Mouse (Mus musculus) MEL (cell line): ENCODE results near the gene Pxk. TPM values are rescaled to one million over a fixed set of nuclear protein-coding genes. Genes with fewer than 3 reads are reported as not detected.
A peak's percentile ranks its signal among the peaks of the same experiment; 100 is the strongest.

Experiments
- DNase-seq: peaks from one replicate; pipeline ENCODE4 v3.0.0; 2011; ENCODE audit warnings: low read depth, low spot score
- H3K27ac ChIP-seq: 2 replicates; pipeline ENCODE4 v1.5.1; 2012; ENCODE audit warnings: low read depth, mild to moderate bottlenecking, control low read depth, low read length, moderate library complexity; ENCODE audit not compliant: control insufficient read depth
- H3K27me3 ChIP-seq, 2 experiments: fragments of 150-350 bp in 1 of 2; sonication (generic) in 1 of 2; 2 replicates each; pipeline ENCODE4 v1.6.1; 2012; ENCODE audit warnings: low read length in 2 of 2, mild to moderate bottlenecking in 2 of 2, improper control_type of control experiment in 1 of 2, moderate library complexity in 1 of 2; ENCODE audit not compliant: insufficient read depth in 2 of 2, control insufficient read depth in 1 of 2
- H3K36me3 ChIP-seq, 2 experiments: 2 replicates each; pipeline ENCODE4 v1.6.1; 2012 to 2014; ENCODE audit warnings: low read length in 2 of 2, improper control_type of control experiment in 1 of 2, inconsistent platforms in 1 of 2, mild to moderate bottlenecking in 1 of 2; ENCODE audit not compliant: insufficient read depth in 2 of 2, control insufficient read depth in 1 of 2
- H3K4me1 ChIP-seq, 2 experiments: fragments of 150-350 bp in 1 of 2; sonication (generic) in 1 of 2; 2 replicates each; pipeline ENCODE4 v1.6.1; 2012; ENCODE audit warnings: low read length in 2 of 2, improper control_type of control experiment in 1 of 2, mild to moderate bottlenecking in 1 of 2; ENCODE audit not compliant: insufficient read depth in 2 of 2, control insufficient read depth in 1 of 2
- H3K4me3 ChIP-seq, 2 experiments: fragments of 150-350 bp in 1 of 2; sonication (generic) in 1 of 2; 2 replicates each; pipeline ENCODE4 v1.5.1; 2012; ENCODE audit warnings: low read depth in 2 of 2, low read length in 2 of 2, mild to moderate bottlenecking in 2 of 2, moderate library complexity in 2 of 2, control low read depth in 1 of 2, improper control_type of control experiment in 1 of 2; ENCODE audit not compliant: control insufficient read depth in 1 of 2, insufficient read depth in 1 of 2
- H3K79me2 ChIP-seq: 2 replicates; pipeline ENCODE4 v1.6.1; 2012; ENCODE audit warnings: mild to moderate bottlenecking, low read length, moderate library complexity; ENCODE audit not compliant: control insufficient read depth, poor library complexity, insufficient read depth
- H3K9ac ChIP-seq: 2 replicates; pipeline ENCODE4 v1.6.1; 2012; ENCODE audit warnings: low read depth, mild to moderate bottlenecking, control low read depth, low read length, moderate library complexity; ENCODE audit not compliant: control insufficient read depth, poor library complexity, severe bottlenecking
- H3K9me3 ChIP-seq: fragments of 150-350 bp; sonication (generic); replicated peaks from 2 replicates; pipeline ENCODE4 v1.6.1; 2012; ENCODE audit warnings: mild to moderate bottlenecking, low read length, improper control_type of control experiment, moderate library complexity; ENCODE audit not compliant: insufficient read depth
- CHD1 ChIP-seq: IDR thresholded peaks from 2 replicates; pipeline ENCODE4 v1.6.1; 2012; ENCODE audit warnings: low read depth, mild to moderate bottlenecking, inconsistent platforms, low read length, improper control_type of control experiment
- CHD2 ChIP-seq: IDR thresholded peaks from 2 replicates; pipeline ENCODE4 v1.6.1; 2011; ENCODE audit warnings: low read length, improper control_type of control experiment
- E2F4 ChIP-seq: IDR thresholded peaks from 2 replicates; pipeline ENCODE4 v1.6.1; 2011; ENCODE audit warnings: low read depth, low read length, improper control_type of control experiment, borderline replicate concordance
- ELF1 ChIP-seq: IDR thresholded peaks from 2 replicates; pipeline ENCODE4 v1.6.1; 2014; ENCODE audit warnings: low read depth, mild to moderate bottlenecking, inconsistent platforms, low read length, improper control_type of control experiment, moderate library complexity
- EP300 ChIP-seq, 2 experiments: IDR thresholded peaks; 2 replicates each; pipeline ENCODE4 v1.6.1; 2011; ENCODE audit warnings: improper control_type of control experiment in 2 of 2, low read length in 2 of 2, low read depth in 1 of 2, mild to moderate bottlenecking in 1 of 2
- ETS1 ChIP-seq: IDR thresholded peaks from 2 replicates; pipeline ENCODE4 v1.6.1; 2012; ENCODE audit warnings: low read depth, mild to moderate bottlenecking, inconsistent platforms, low read length, improper control_type of control experiment, moderate library complexity
- HCFC1 ChIP-seq: IDR thresholded peaks from 2 replicates; pipeline ENCODE4 v1.6.1; 2012; ENCODE audit warnings: low read depth, mild to moderate bottlenecking, inconsistent platforms, low read length, improper control_type of control experiment, moderate library complexity
- MAFK ChIP-seq: IDR thresholded peaks from 2 replicates; pipeline ENCODE4 v1.6.1; 2011; ENCODE audit warnings: low read depth, mild to moderate bottlenecking, low read length, improper control_type of control experiment, borderline replicate concordance
- MAX ChIP-seq: IDR thresholded peaks from 2 replicates; pipeline ENCODE4 v1.6.1; 2011; ENCODE audit warnings: low read length, improper control_type of control experiment
- MAZ ChIP-seq: IDR thresholded peaks from 2 replicates; pipeline ENCODE4 v1.6.1; 2012; ENCODE audit warnings: low read depth, mild to moderate bottlenecking, inconsistent platforms, low read length, improper control_type of control experiment
- MXI1 ChIP-seq: IDR thresholded peaks from 2 replicates; pipeline ENCODE4 v1.6.1; 2011; ENCODE audit warnings: mild to moderate bottlenecking, low read depth, low read length, improper control_type of control experiment
- NELFE ChIP-seq: IDR thresholded peaks from 2 replicates; pipeline ENCODE4 v1.6.1; 2011; ENCODE audit warnings: low read depth, low read length, improper control_type of control experiment
- NRF1 ChIP-seq: IDR thresholded peaks from 2 replicates; pipeline ENCODE4 v1.6.1; 2014; ENCODE audit warnings: low read depth, mild to moderate bottlenecking, inconsistent platforms, low read length, improper control_type of control experiment, moderate library complexity; ENCODE audit not compliant: poor library complexity, insufficient read depth, severe bottlenecking
- POLR2A ChIP-seq, 2 experiments: IDR thresholded peaks; 2 replicates each; pipeline ENCODE4 v1.6.1; 2011 to 2012; ENCODE audit warnings: low read length in 2 of 2, mild to moderate bottlenecking in 2 of 2, control low read depth in 1 of 2, improper control_type of control experiment in 1 of 2, low read depth in 1 of 2, moderate library complexity in 1 of 2; ENCODE audit not compliant: control insufficient read depth in 1 of 2, insufficient read depth in 1 of 2, poor library complexity in 1 of 2
- POLR2AphosphoS2 ChIP-seq: IDR thresholded peaks from 2 replicates; pipeline ENCODE4 v1.6.1; 2011; ENCODE audit warnings: low read length, improper control_type of control experiment
- RAD21 ChIP-seq: IDR thresholded peaks from 2 replicates; pipeline ENCODE4 v1.6.1; 2011; ENCODE audit warnings: mild to moderate bottlenecking, low read depth, low read length, improper control_type of control experiment
- RCOR1 ChIP-seq: IDR thresholded peaks from 2 replicates; pipeline ENCODE4 v1.6.1; 2012; ENCODE audit warnings: low read depth, mild to moderate bottlenecking, inconsistent platforms, low read length, improper control_type of control experiment
- SIN3A ChIP-seq: IDR thresholded peaks from 2 replicates; pipeline ENCODE4 v1.6.1; 2012; ENCODE audit warnings: low read length, improper control_type of control experiment, inconsistent platforms
- SMC3 ChIP-seq: IDR thresholded peaks from 2 replicates; pipeline ENCODE4 v1.6.1; 2011; ENCODE audit warnings: low read depth, low read length, improper control_type of control experiment
- TAL1 ChIP-seq: IDR thresholded peaks from 2 replicates; pipeline ENCODE4 v1.6.1; 2012; ENCODE audit warnings: mild to moderate bottlenecking, inconsistent platforms, low read length, moderate library complexity, mixed read lengths
- TBP ChIP-seq: IDR thresholded peaks from 2 replicates; pipeline ENCODE4 v1.8.0; 2011; ENCODE audit warnings: low read depth, low read length, improper control_type of control experiment
- TCF12 ChIP-seq: IDR thresholded peaks from 2 replicates; pipeline ENCODE4 v1.6.1; 2014; ENCODE audit warnings: low read depth, mild to moderate bottlenecking, inconsistent platforms, low read length, improper control_type of control experiment, moderate library complexity
- ZC3H11A ChIP-seq: IDR thresholded peaks from 2 replicates; pipeline ENCODE4 v1.6.1; 2012; ENCODE audit warnings: low read depth, mild to moderate bottlenecking, inconsistent platforms, low read length, improper control_type of control experiment
- polyA plus RNA-seq, 2 experiments: library from polyadenylated mRNA; stranded (reverse) in 1 of 2; unstranded in 1 of 2; fragments of >175 nt in 1 of 2; fragments of >200 nt in 1 of 2; gene quantifications; 2 replicates each; pipeline versions ENCODE4 v1.2.1 to v1.2.4; 2012; ENCODE audit warnings: low replicate concordance in 2 of 2, low read depth in 1 of 2; ENCODE audit not compliant: insufficient read length in 2 of 2, insufficient read depth in 1 of 2, missing spikeins in 1 of 2
- total RNA-seq: library from RNA; depleted of rRNA; stranded (reverse); fragments of 300-350 nt; gene quantifications from 2 replicates; pipeline ENCODE4 v1.2.3, GENCODE M21; 2012; rRNA removed

Pxk gene
- total RNA-seq, result 5.9 and 6.1 TPM in 2 replicates
- 10 to 100 TPM in 1 of 2 experiments, not detected in 1; 12.9 TPM for polyA plus RNA-seq

DNA sequence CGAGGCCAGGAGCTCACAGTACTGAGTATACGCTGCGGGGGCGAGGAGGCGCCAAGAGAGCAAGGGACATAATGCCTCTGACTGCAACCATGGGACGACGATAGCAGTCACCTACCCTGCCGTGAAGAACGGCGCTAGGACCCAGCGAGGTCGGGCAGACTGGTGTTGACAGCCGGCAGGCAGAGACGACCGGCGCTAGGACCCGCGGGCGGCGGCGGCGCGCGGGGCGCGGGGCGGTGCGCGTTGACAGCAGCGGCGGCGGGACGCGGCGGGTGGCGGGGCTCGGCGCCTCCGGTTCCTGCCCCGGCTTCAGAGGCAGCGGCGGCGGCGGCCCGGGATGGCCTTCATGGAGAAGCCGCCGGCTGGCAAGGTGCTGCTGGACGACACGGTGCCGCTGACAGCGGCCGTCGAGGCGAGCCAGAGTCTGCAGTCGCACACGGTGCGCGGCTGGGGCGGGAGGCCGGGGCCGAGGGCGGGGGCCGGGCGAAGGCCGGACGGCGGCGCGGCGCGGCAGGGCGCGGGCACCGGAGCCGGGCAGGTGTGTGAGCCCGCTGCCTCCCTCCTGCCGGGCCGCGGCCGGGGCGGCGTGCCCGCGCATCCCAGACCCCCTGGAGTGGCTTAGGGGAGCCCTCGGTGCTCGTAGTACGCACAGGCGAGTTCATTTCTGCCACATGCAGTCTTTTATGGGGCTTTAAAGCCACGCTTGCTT, at the start of gene Pxk:
TSS of gene Pxk (plus strand) at position 234 of the 709 bp plus-strand sequence.
- DNase-seq, result peak; percentile 91
- H3K36me3 ChIP-seq, result peaks cover 0 to 2% of the 10 kb centered on the region in 2 experiments; a peak in 2 of 4 replicates
- no peaks in the 10 kb centered on the region for H3K9me3 ChIP-seq
- peak within 1 kb of the TSS; percentile 76 for H3K9ac ChIP-seq
- peak within 1 kb of the TSS; percentile 66 to 79 for H3K4me3 ChIP-seq
- no peaks in the 10 kb centered on the region for H3K27me3 ChIP-seq
- TF ChIP-seq E2F4 (no peak), HCFC1 (peak; percentile 75), POLR2AphosphoS2 (no peak), NRF1 (peak; percentile 36; the same call in 1 of the 2 replicates), MAX (no peak), RAD21 (no peak), SMC3 (no peak), ELF1 (no peak), POLR2A (IDR thresholded peaks at IDR 0.05; ENCODE audit: control insufficient read depth in 1 of 2, insufficient read depth in 1 of 2, low read depth in 1 of 2, low read length in 2 of 2, poor library complexity in 1 of 2) (peak in 1 of 2 experiments; percentile 52; a peak in 1 of 4 replicates), TBP (no peak), MXI1 (no peak; the same call in 1 of the 2 replicates), TAL1 (no peak), TCF12 (0 out of 2 replicates have a peak, but pooled peaks have one; percentile 17), MAFK (no peak), CHD1 (no peak), EP300 (IDR thresholded peaks at IDR 0.05; ENCODE audit: low read depth in 1 of 2, low read length in 2 of 2) (no peak; a peak in 1 of 4 replicates), CHD2 (no peak), MAZ (peak; percentile 53; the same call in 1 of the 2 replicates), ETS1 (no peak), ZC3H11A (no peak), SIN3A (peak; percentile 97), RCOR1 (0 out of 2 replicates have a peak, but pooled peaks have one; percentile 10), NELFE (no peak)
- TF ChIP-seq, all 39 proteins: peak for 7
- Histone ChIP-seq H3K27ac (no peak within 1 kb of the TSS), H3K79me2 (peaks cover 1% of the 10 kb centered on the region; the same call in 1 of the 2 replicates), H3K4me1 (peaks cover 4% of the 10 kb centered on the region in 2 experiments; a peak in 3 of 4 replicates)
